Comparison of ENCODE assay signal across 9 mouse cellular contexts in genomic region chr19:27395481-27395880, GRCm38 (mm10). TPM values are rescaled to one million over a fixed set of nuclear protein-coding genes. Genes with fewer than 3 reads are reported as not detected.
DNase-seq lines count a peak whose midpoint lies in the region; ATAC-seq lines count a peak whose summit lies in the region.
"Had no signal": no experiment of that assay in that cellular context is flagged by ENCODE, and none has a peak within 500 bp of the region (broad histone marks: within the 10 kb centered on the region; RNA-seq: fewer than 3 reads in every experiment).

No protein-coding gene starts in this region.

- no peak overlapping the region for H3K4me3 ChIP-seq in hindbrain, embryonic 16.5 days (ENCODE audit: low read length)
- no peak overlapping the region for H3K4me3 ChIP-seq in hindbrain, embryonic 13.5 days
- no peak overlapping the region for H3K4me3 ChIP-seq in intestine, embryonic 15.5 days (replicated peaks)

- no peaks in the 10 kb centered on the region for H3K9me3 ChIP-seq in hindbrain, embryonic 16.5 days (ENCODE audit: control insufficient read depth, low read length)
- no peaks in the 10 kb centered on the region for H3K9me3 ChIP-seq in hindbrain, embryonic 13.5 days
- no peaks in the 10 kb centered on the region for H3K9me3 ChIP-seq in intestine, embryonic 15.5 days

- H3K4me1 ChIP-seq in hindbrain, embryonic 16.5 days (ENCODE audit: control insufficient read depth, insufficient read depth, low read depth, low read length), result no peaks in the 10 kb centered on the region
- no peaks in the 10 kb centered on the region for H3K4me1 ChIP-seq in hindbrain, embryonic 13.5 days (replicated peaks)
- no peaks in the 10 kb centered on the region for H3K4me1 ChIP-seq in intestine, embryonic 15.5 days (replicated peaks)

- no peaks in the 10 kb centered on the region for H3K27me3 ChIP-seq in hindbrain, embryonic 16.5 days (replicated peaks; ENCODE audit: control insufficient read depth, insufficient read depth, low read length)
- no peaks in the 10 kb centered on the region for H3K27me3 ChIP-seq in hindbrain, embryonic 13.5 days
- H3K27me3 ChIP-seq in intestine, embryonic 15.5 days (replicated peaks), result no peaks in the 10 kb centered on the region

- H3K27ac ChIP-seq in hindbrain, embryonic 16.5 days (ENCODE audit: low read depth, low read length), result no peak overlapping the region
- no peak overlapping the region for H3K27ac ChIP-seq in hindbrain, embryonic 13.5 days
- no peak overlapping the region for H3K27ac ChIP-seq in intestine, embryonic 15.5 days

- WGBS in hindbrain, embryonic 16.5 days, result 91% methylated on average over 8 of the region's 8 CpGs
- WGBS in hindbrain, embryonic 13.5 days, result 90% methylated on average over 8 of the region's 8 CpGs
- WGBS in intestine, embryonic 15.5 days, result 89% methylated on average over 8 of the region's 8 CpGs

- H3K9ac ChIP-seq in hindbrain, embryonic 16.5 days (ENCODE audit: low read depth, low read length), result no peak overlapping the region
- no peak overlapping the region for H3K9ac ChIP-seq in hindbrain, embryonic 13.5 days
- no peak overlapping the region for H3K9ac ChIP-seq in intestine, embryonic 15.5 days

- peak; percentile 9 for DNase-seq in MEL-GATA-1-ER (ENCODE audit: extremely low read depth, low read depth)
- DNase-seq in lung, postnatal 10 days, result peak; percentile 20
- no peak for DNase-seq in right cerebral cortex, postnatal 4 days
- DNase-seq in thymus, postnatal 25 days, result no peak
- DNase-seq: adrenal gland, postnatal 25 days had no signal

- peak; percentile 11; the same call in 1 of the 2 replicates for ATAC-seq in hindbrain, embryonic 16.5 days
- ATAC-seq in hindbrain, embryonic 13.5 days (ENCODE audit: low FRiP score), result no peak
- peak; percentile 65; the same call in 1 of the 2 replicates for ATAC-seq in intestine, embryonic 15.5 days
- ATAC-seq in erythroblast, adult 5-6 weeks (replicated peaks; ENCODE audit: low FRiP score, poor library complexity, severe bottlenecking), result no peak

- H3K36me3 ChIP-seq in hindbrain, embryonic 16.5 days (ENCODE audit: control insufficient read depth, insufficient read depth, low read length), result peaks cover 28% of the 10 kb centered on the region
- peaks cover 83% of the 10 kb centered on the region for H3K36me3 ChIP-seq in hindbrain, embryonic 13.5 days
- H3K36me3 ChIP-seq in intestine, embryonic 15.5 days, result peaks cover 28% of the 10 kb centered on the region

- no peak overlapping the region for H3K4me2 ChIP-seq in hindbrain, embryonic 16.5 days (ENCODE audit: low read length)
- no peak overlapping the region for H3K4me2 ChIP-seq in hindbrain, embryonic 13.5 days
- H3K4me2 ChIP-seq in intestine, embryonic 15.5 days (replicated peaks), result no peak overlapping the region

RNA-seq across cellular contexts. Expression of gene Pum3, which starts 34.1 kb away (rescaled TPM):
- 51.7 TPM in 2 replicates for polyA plus RNA-seq in hindbrain, embryonic 16.5 days (2015; fragmentation: Nextera tagmentation; extraction: Ambion mirVana)
- polyA plus RNA-seq in hindbrain, embryonic 13.5 days (2015; fragmentation: Nextera tagmentation; extraction: Ambion mirVana), result 65.4 and 69.4 TPM in 2 replicates
- polyA plus RNA-seq in intestine, embryonic 15.5 days (2015; fragmentation: Nextera tagmentation; extraction: Ambion mirVana), result 64.1 and 81.4 TPM in 2 replicates
- total RNA-seq in erythroblast, adult 5-6 weeks (2015; ENCODE audit: low replicate concordance), result 28.4 and 57.3 TPM in 2 replicates
- total RNA-seq in erythroblast, adult 5-6 weeks (2017; ENCODE audit: low replicate concordance), result 19.8 and 26.0 TPM in 2 replicates

Comparison
In these comparisons a context has a peak if more than half of its experiments do, and no peak if none do; other contexts are left out.
1. ATAC-seq: peak in hindbrain, embryonic 16.5 days (single experiment) and intestine, embryonic 15.5 days (single experiment); none in hindbrain, embryonic 13.5 days (single experiment) and erythroblast, adult 5-6 weeks (single experiment).
2. DNase-seq: peak in MEL-GATA-1-ER (single experiment) and lung, postnatal 10 days (single experiment); none in right cerebral cortex, postnatal 4 days (single experiment) and thymus, postnatal 25 days (single experiment).